Mouse (Mus musculus) neutrophil, adult 59 days (primary cell): ENCODE measurements around the gene Rhpn2. TPM values are rescaled to one million over a fixed set of nuclear protein-coding genes. Genes with fewer than 3 reads are reported as not detected.

Source experiments
- total RNA-seq, 2 experiments: library from RNA; stranded (reverse); gene quantifications; 1 replicate in 1 of 2; 2 replicates in 1 of 2; pipeline ENCODE4 v1.2.4; 2023

Rhpn2 gene
- total RNA-seq, result under 1 TPM in 1 of 2 experiments, not detected in 1; 0.38 TPM

GRCm38 (mm10) chr7:35333692-35334526 lies at the start of gene Rhpn2:
Gene Rhpn2 (plus strand): TSS chr7:35334170.

DNA sequence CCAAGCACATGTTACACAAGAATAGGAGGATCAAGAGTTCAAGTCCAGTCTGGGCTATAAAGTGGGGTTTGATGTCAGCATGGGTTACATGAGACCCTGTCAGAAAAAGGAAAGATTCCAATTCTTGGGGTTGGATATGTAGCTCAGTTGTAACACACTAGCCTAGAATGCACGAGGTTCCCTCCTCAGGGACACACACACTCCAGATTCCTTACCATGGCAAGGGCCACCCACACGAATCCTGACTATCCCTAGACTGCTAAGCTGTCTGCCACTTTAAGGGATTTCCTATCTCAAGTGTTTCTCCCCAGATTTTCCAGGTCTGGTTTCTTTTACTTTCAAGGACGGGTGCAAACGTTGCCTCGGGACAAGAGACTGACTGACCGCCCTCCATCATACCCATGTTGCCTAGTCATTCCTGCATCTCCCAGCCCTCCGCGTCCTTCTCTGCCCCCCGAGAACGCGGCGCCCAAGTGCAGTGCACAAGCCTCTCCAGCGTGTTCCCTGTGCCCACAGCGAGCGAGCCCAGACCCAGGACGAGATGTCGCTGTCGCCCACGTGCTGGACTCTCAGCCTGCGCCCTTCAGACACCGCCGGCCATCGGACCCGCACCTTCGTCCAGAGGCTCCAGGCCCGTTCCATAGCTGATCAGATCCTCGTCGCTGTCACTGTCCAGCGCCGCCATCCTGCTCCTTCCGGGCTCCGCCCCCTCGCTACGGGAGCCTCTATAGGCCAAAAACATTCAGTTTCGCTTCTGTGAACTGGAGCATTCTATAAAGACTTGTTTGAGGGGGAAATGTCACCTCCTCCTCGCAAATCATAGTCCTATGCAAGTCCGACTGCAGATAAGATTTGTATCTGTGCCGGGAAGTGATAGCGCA lies 16.0 kb upstream of the Rhpn2 start, which contains the start of gene Gpatch1:
TSS of gene Gpatch1 (minus strand) at position 712 of the 881 bp plus-strand sequence.

DNA sequence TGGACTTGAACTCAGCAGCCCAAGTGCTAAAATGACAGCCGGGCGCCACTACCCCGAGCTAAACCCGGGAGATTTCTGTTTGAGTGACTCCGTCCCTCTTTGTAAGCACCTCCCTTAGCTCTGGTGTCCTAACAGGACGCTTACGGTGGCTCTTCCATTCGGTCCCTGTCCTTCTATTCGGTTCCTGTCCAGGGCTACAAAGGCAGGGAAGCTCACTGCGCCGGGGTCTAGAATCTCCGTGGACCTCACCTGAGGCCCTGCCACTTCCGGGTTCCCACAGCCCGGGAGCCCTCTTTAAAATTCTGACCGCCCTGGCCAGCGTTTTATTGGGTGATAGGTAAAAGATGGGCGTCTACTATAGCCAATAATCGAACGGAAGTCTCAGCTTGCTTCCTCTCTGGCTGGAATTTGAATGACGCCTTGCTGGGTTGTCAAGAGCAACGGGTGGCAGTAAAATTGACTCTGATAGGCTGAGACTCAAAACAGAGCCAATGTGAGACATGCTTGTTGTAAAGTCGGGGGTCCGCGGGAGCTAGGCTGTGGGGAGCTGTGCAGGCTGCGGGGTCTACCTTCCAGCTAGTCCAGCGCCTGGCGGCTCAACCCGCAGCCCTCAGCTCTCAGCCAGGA lies 62.7 kb downstream of the Rhpn2 start, which contains the start of the genes Faap24 and Cep89:
TSS of gene Faap24 (minus strand) at position 295 of the 627 bp plus-strand sequence.
TSS of gene Cep89 (plus strand) at position 494 of the 627 bp plus-strand sequence.

Other genes starting within 250 kb of the Rhpn2 start
- gene Cebpa, start 214.9 kb upstream of the Rhpn2 start, total RNA-seq, result 10 to 100 TPM; 62.6 to 77.3 TPM
- gene Slc7a10, start 147.8 kb upstream of the Rhpn2 start, total RNA-seq, result not detected
- gene Lrp3, start 118.7 kb upstream of the Rhpn2 start, total RNA-seq, result not detected
- 1 to 10 TPM; 4.9 to 7.1 TPM for gene Gpatch1, start 15.7 kb upstream of the Rhpn2 start, total RNA-seq
- 1 to 10 TPM; 8.3 to 8.6 TPM for gene Faap24, start 62.7 kb downstream of the Rhpn2 start, total RNA-seq
- 1 to 10 TPM; 7.0 to 9.7 TPM for gene Cep89, start 62.9 kb downstream of the Rhpn2 start, total RNA-seq
- not detected for gene Slc7a9, start 114.6 kb downstream of the Rhpn2 start, total RNA-seq
- not detected for gene Tdrd12, start 203.6 kb downstream of the Rhpn2 start, total RNA-seq
- gene Nudt19, start 222.1 kb downstream of the Rhpn2 start, total RNA-seq, result 10 to 100 TPM; 11.4 to 15.4 TPM